Mouse (Mus musculus): ENCODE measurements around the gene 2310039H08Rik.
"Not testable (repeated sequence)": the region's sequence is repeated elsewhere in the genome, so short reads cannot be mapped to it uniquely, and the experiment has no call there.

2310039H08Rik gene

GRCm38 (mm10) chr17:46764916-46765315, 7.5 kb upstream of the 2310039H08Rik start:
- DNase-seq: not testable (repeated sequence)

GRCm38 (mm10) chr17:46767868-46768267, 4.6 kb upstream of the 2310039H08Rik start:
- no peak for DNase-seq

- peak; percentile 89 for DNase-seq
These were observed 1.9 kb upstream of the 2310039H08Rik start for GRCm38 (mm10) chr17:46770546-46770945.

- DNase-seq: no peak
These were observed 1.4 kb upstream of the 2310039H08Rik start for GRCm38 (mm10) chr17:46771025-46771424.

- peak; percentile 92 for DNase-seq
These were observed 819 bp upstream of the 2310039H08Rik start for GRCm38 (mm10) chr17:46771616-46772015.

GRCm38 (mm10) chr17:46772038-46772403, 414 bp upstream of the 2310039H08Rik start:
- DNase-seq: no peak

GRCm38 (mm10) chr17:46773278-46774130, 1.1 kb downstream of the 2310039H08Rik start:
- no peak for DNase-seq

- DNase-seq: no peak
These were observed 1.7 kb downstream of the 2310039H08Rik start for GRCm38 (mm10) chr17:46774131-46774472.

- peak; percentile 92 for DNase-seq
These were observed 2.6 kb downstream of the 2310039H08Rik start for GRCm38 (mm10) chr17:46775070-46775469.

- no peak for DNase-seq
These were observed 3.7 kb downstream of the 2310039H08Rik start for GRCm38 (mm10) chr17:46776087-46776486.

- DNase-seq: no peak
These were observed 9.4 kb downstream of the 2310039H08Rik start for GRCm38 (mm10) chr17:46781876-46782275.

- DNase-seq: peak; percentile 99
These were observed 10.1 kb downstream of the 2310039H08Rik start, which contains the start of gene Rpl7l1 for GRCm38 (mm10) chr17:46782341-46783221. TSS of gene Rpl7l1 (minus strand) at chr17:46782672.

- no peak for DNase-seq
These were observed 10.8 kb downstream of the 2310039H08Rik start for GRCm38 (mm10) chr17:46783222-46783565.

GRCm38 (mm10) chr17:46786952-46787351, 14.5 kb downstream of the 2310039H08Rik start:
- no peak for DNase-seq

GRCm38 (mm10) chr17:46787974-46788373, 15.5 kb downstream of the 2310039H08Rik start:
- DNase-seq: not testable (repeated sequence)

- DNase-seq: no peak
These were observed 20.5 kb downstream of the 2310039H08Rik start for GRCm38 (mm10) chr17:46792963-46793362.

GRCm38 (mm10) chr17:46796743-46797142, 24.3 kb downstream of the 2310039H08Rik start:
- DNase-seq: no peak

- DNase-seq: no peak
These were observed 25.0 kb downstream of the 2310039H08Rik start for GRCm38 (mm10) chr17:46797386-46797785.

GRCm38 (mm10) chr17:46799680-46800079, 27.2 kb downstream of the 2310039H08Rik start:
- DNase-seq: no peak

- DNase-seq: no peak
These were observed 29.3 kb downstream of the 2310039H08Rik start for GRCm38 (mm10) chr17:46801761-46802160.

- no peak for DNase-seq
These were observed 35.9 kb downstream of the 2310039H08Rik start for GRCm38 (mm10) chr17:46808376-46808775.

- DNase-seq: no peak
These were observed 36.8 kb downstream of the 2310039H08Rik start for GRCm38 (mm10) chr17:46809131-46809830.

- DNase-seq: no peak
These were observed 38.2 kb downstream of the 2310039H08Rik start for GRCm38 (mm10) chr17:46810672-46811071.
